Mouse (Mus musculus) heart, embryonic 12.5 days (tissue): ENCODE results near the gene Acot3. TPM values are rescaled to one million over a fixed set of nuclear protein-coding genes. Genes with fewer than 3 reads are reported as not detected.
A peak's percentile ranks its signal among the peaks of the same experiment; 100 is the strongest.
"Not testable (repeated sequence)": the region's sequence is repeated elsewhere in the genome, so short reads cannot be mapped to it uniquely, and the experiment has no call there.

Experiments used
- ATAC-seq: fragments of 200-750 bp; cut with Nextera tagmentation; 2 replicates; pipeline ENCODE4 v1.8.0; 2017; ENCODE audit warnings: moderate TSS enrichment, moderate library complexity; ENCODE audit not compliant: insufficient number of reproducible peaks, low FRiP score
- H3K27ac ChIP-seq: fragments of 300-500 bp; sonication (generic); 2 replicates; pipeline ENCODE4 v1.5.1; 2016; ENCODE audit warnings: mild to moderate bottlenecking, moderate library complexity; ENCODE audit not compliant: poor library complexity, severe bottlenecking
- H3K27me3 ChIP-seq: fragments of 300-500 bp; sonication (generic); replicated peaks from 2 replicates; pipeline ENCODE4 v1.6.1; 2016; ENCODE audit warnings: mild to moderate bottlenecking, moderate library complexity
- H3K36me3 ChIP-seq: fragments of 300-500 bp; sonication (generic); 2 replicates; pipeline ENCODE4 v1.6.1; 2016; ENCODE audit warnings: mild to moderate bottlenecking, moderate library complexity
- H3K4me1 ChIP-seq: fragments of 300-500 bp; sonication (generic); replicated peaks from 2 replicates; pipeline ENCODE4 v1.6.1; 2016; ENCODE audit warnings: mild to moderate bottlenecking
- H3K4me2 ChIP-seq: fragments of 300-500 bp; sonication (generic); 2 replicates; pipeline ENCODE4 v1.6.1; 2016; ENCODE audit warnings: mild to moderate bottlenecking, moderate library complexity
- H3K4me3 ChIP-seq: fragments of 300-500 bp; sonication (generic); 2 replicates; pipeline ENCODE4 v1.5.1; 2016; ENCODE audit warnings: mild to moderate bottlenecking
- H3K9ac ChIP-seq: fragments of 300-500 bp; sonication (generic); 2 replicates; pipeline ENCODE4 v1.6.1; 2016; ENCODE audit warnings: mild to moderate bottlenecking, moderate library complexity
- H3K9me3 ChIP-seq: fragments of 300-500 bp; sonication (generic); replicated peaks from 2 replicates; pipeline ENCODE4 v1.6.1; 2016; ENCODE audit warnings: mild to moderate bottlenecking, moderate library complexity
- WGBS: fragments of 180-500 bp; shearing (Covaris S2); methylation state at CpG from one replicate; pipeline ENCODE4 v1.1.7; 2016; 5-methylcytosine and 5-hydroxymethylcytosine counted together
- polyA plus RNA-seq: library from polyadenylated mRNA; unstranded; fragments of >200 nt; fragmentation: Nextera tagmentation; extraction: Ambion mirVana; gene quantifications from 2 replicates; pipeline ENCODE4 v1.2.1, GENCODE M21; 2016

Acot3 gene
- polyA plus RNA-seq, 1 experiment from 2014 or later: 0.64 TPM

- Histone ChIP-seq H3K4me2 (no peak overlapping the region), H3K36me3 (no peaks in the 10 kb centered on the region), H3K27ac (no peak overlapping the region), H3K27me3 (peaks cover 44% of the 10 kb centered on the region), H3K9ac (no peak overlapping the region), H3K4me1 (0 out of 2 replicates have a peak, but pooled peaks cover 5% of the 10 kb centered on the region), H3K4me3 (no peak overlapping the region), H3K9me3 (0 out of 2 replicates have a peak, but pooled peaks cover 2% of the 10 kb centered on the region)
- 72% methylated on average over 4 of the region's 4 CpGs for WGBS
- no peak for ATAC-seq
Observed at GRCm38 (mm10) chr12:84067752-84068151, 15.8 kb downstream of the Acot3 start.

GRCm38 (mm10) chr12:84068296-84068695, 16.4 kb downstream of the Acot3 start:
- H3K27me3 ChIP-seq: peaks cover 44% of the 10 kb centered on the region
- WGBS: 59% methylated on average over 8 of the region's 8 CpGs
- no peak overlapping the region for H3K9ac ChIP-seq

GRCm38 (mm10) chr12:84068986-84069385, 17.0 kb downstream of the Acot3 start, which contains the start of gene Acot5:
Gene Acot5 (plus strand): TSS chr12:84069325.
- 0 out of 2 replicates have a peak, but pooled peaks cover 5% of the 10 kb centered on the region for H3K4me1 ChIP-seq
- peak within 1 kb of the TSS; percentile 85 for H3K4me2 ChIP-seq
- ATAC-seq: no peak
- H3K9ac ChIP-seq: peak within 1 kb of the TSS; percentile 60; the same call in 1 of the 2 replicates
- H3K36me3 ChIP-seq: no peaks in the 10 kb centered on the region
- H3K4me3 ChIP-seq: peak within 1 kb of the TSS; percentile 52
- WGBS: 47% methylated on average over 9 of the region's 9 CpGs
- H3K27me3 ChIP-seq: peaks cover 44% of the 10 kb centered on the region
- no peak within 1 kb of the TSS for H3K27ac ChIP-seq
- H3K9me3 ChIP-seq: no peaks in the 10 kb centered on the region

More at GRCm38 (mm10) chr12:84068296-84068695, 16.4 kb downstream of the Acot3 start:
- Histone ChIP-seq H3K4me2 (no peak overlapping the region), H3K4me1 (0 out of 2 replicates have a peak, but pooled peaks cover 5% of the 10 kb centered on the region), H3K27ac (no peak overlapping the region), H3K9me3 (no peaks in the 10 kb centered on the region), H3K4me3 (no peak overlapping the region), H3K36me3 (no peaks in the 10 kb centered on the region)
- no peak for ATAC-seq

GRCm38 (mm10) chr12:84069582-84069981, 17.6 kb downstream of the Acot3 start:
- not testable (repeated sequence) for H3K9me3 ChIP-seq, ATAC-seq, H3K36me3 ChIP-seq, H3K4me1 ChIP-seq, H3K27ac ChIP-seq
- WGBS: 1% methylated on average over 52 of the region's 52 CpGs
- Histone ChIP-seq H3K9ac (peak overlapping the region; percentile 60; the same call in 1 of the 2 replicates), H3K4me2 (peak overlapping the region; percentile 85), H3K4me3 (peak overlapping the region; percentile 52), H3K27me3 (peaks cover 44% of the 10 kb centered on the region)

GRCm38 (mm10) chr12:84071696-84072095, 19.8 kb downstream of the Acot3 start:
- Histone ChIP-seq H3K27ac (no peak overlapping the region), H3K4me2 (no peak overlapping the region), H3K9ac (no peak overlapping the region), H3K36me3 (no peaks in the 10 kb centered on the region), H3K4me1 (0 out of 2 replicates have a peak, but pooled peaks cover 5% of the 10 kb centered on the region), H3K9me3 (no peaks in the 10 kb centered on the region), H3K4me3 (no peak overlapping the region), H3K27me3 (peaks cover 41% of the 10 kb centered on the region)
- ATAC-seq: no peak
- WGBS: 89% methylated on average over 2 of the region's 2 CpGs

- H3K4me1 ChIP-seq: no peaks in the 10 kb centered on the region
- no peak overlapping the region for H3K27ac ChIP-seq
- H3K4me3 ChIP-seq: no peak overlapping the region
- no peak overlapping the region for H3K9ac ChIP-seq
- H3K27me3 ChIP-seq: no peaks in the 10 kb centered on the region
- no peak for ATAC-seq
- H3K36me3 ChIP-seq: no peaks in the 10 kb centered on the region
- WGBS: 79% methylated on average over 4 of the region's 4 CpGs
- no peaks in the 10 kb centered on the region for H3K9me3 ChIP-seq
- H3K4me2 ChIP-seq: no peak overlapping the region
Observed at GRCm38 (mm10) chr12:84077371-84077990, 25.5 kb downstream of the Acot3 start.

- Histone ChIP-seq H3K36me3 (no peaks in the 10 kb centered on the region), H3K9me3 (peaks cover 9% of the 10 kb centered on the region; the same call in 1 of the 2 replicates), H3K27me3 (no peaks in the 10 kb centered on the region), H3K27ac (no peak overlapping the region), H3K9ac (no peak overlapping the region), H3K4me1 (no peaks in the 10 kb centered on the region), H3K4me3 (no peak overlapping the region), H3K4me2 (no peak overlapping the region)
- WGBS: 72% methylated on average over 2 of the region's 2 CpGs
- no peak for ATAC-seq
Observed at GRCm38 (mm10) chr12:84083842-84084241, 31.9 kb downstream of the Acot3 start.

GRCm38 (mm10) chr12:84084581-84084980, 32.6 kb downstream of the Acot3 start:
- H3K4me2 ChIP-seq: no peak overlapping the region
- no peak overlapping the region for H3K4me3 ChIP-seq
- H3K36me3 ChIP-seq: no peaks in the 10 kb centered on the region
- no peak overlapping the region for H3K9ac ChIP-seq
- WGBS: 71% methylated on average over 4 of the region's 4 CpGs
- H3K4me1 ChIP-seq: no peaks in the 10 kb centered on the region
- peaks cover 13% of the 10 kb centered on the region; the same call in 1 of the 2 replicates for H3K9me3 ChIP-seq
- H3K27ac ChIP-seq: no peak overlapping the region
- H3K27me3 ChIP-seq: no peaks in the 10 kb centered on the region
- no peak for ATAC-seq

- not testable (repeated sequence) for H3K4me3 ChIP-seq, H3K4me1 ChIP-seq, H3K4me2 ChIP-seq, H3K36me3 ChIP-seq, H3K27ac ChIP-seq, H3K27me3 ChIP-seq, ATAC-seq, H3K9ac ChIP-seq
- H3K9me3 ChIP-seq: peaks cover 28% of the 10 kb centered on the region
- 82% methylated on average over 5 of the region's 5 CpGs for WGBS
Observed at GRCm38 (mm10) chr12:84094666-84095065, 42.7 kb downstream of the Acot3 start.

- Histone ChIP-seq H3K4me1 (0 out of 2 replicates have a peak, but pooled peaks cover 2% of the 10 kb centered on the region), H3K4me3 (no peak overlapping the region), H3K27ac (no peak overlapping the region), H3K9ac (no peak overlapping the region), H3K27me3 (no peaks in the 10 kb centered on the region), H3K9me3 (peaks cover 3% of the 10 kb centered on the region), H3K4me2 (no peak overlapping the region), H3K36me3 (no peaks in the 10 kb centered on the region)
- 87% methylated on average over 2 of the region's 2 CpGs for WGBS
- ATAC-seq: no peak
Observed at GRCm38 (mm10) chr12:84099605-84100004, 47.7 kb downstream of the Acot3 start.

GRCm38 (mm10) chr12:84100071-84100470, 48.1 kb downstream of the Acot3 start:
- no peaks in the 10 kb centered on the region for H3K27me3 ChIP-seq
- H3K4me2 ChIP-seq: 0 out of 2 replicates have a peak overlapping the region, but pooled peaks have one; percentile 26
- H3K36me3 ChIP-seq: no peaks in the 10 kb centered on the region
- H3K9ac ChIP-seq: no peak overlapping the region
- no peak overlapping the region for H3K4me3 ChIP-seq
- 0 out of 2 replicates have a peak, but pooled peaks cover 2% of the 10 kb centered on the region for H3K4me1 ChIP-seq
- no peak for ATAC-seq
- peaks cover 3% of the 10 kb centered on the region for H3K9me3 ChIP-seq
- H3K27ac ChIP-seq: no peak overlapping the region
- WGBS: 63% methylated on average over 1 of the region's 1 CpGs
